Mouse (Mus musculus) lung, adult 2 months (tissue): ENCODE measurements at regions not wholly inside any gene's neighbourhood (a gene's known extent, or its start where the extent isn't known, plus 50 kb on each side); places are given as distances from the start of the nearest gene placed in this dataset.
A peak's percentile ranks its signal among the peaks of the same experiment; 100 is the strongest.

ENCODE experiments used
- DNase-seq: peaks from one replicate; pipeline ENCODE4 v3.0.0; 2022
- H3K4me1 ChIP-seq: fragments of 200-500 bp; 2 replicates; pipeline ENCODE4 v1.6.1; 2011; ENCODE audit warnings: low read length; ENCODE audit not compliant: control insufficient read depth, insufficient read depth
- H3K4me3 ChIP-seq: fragments of 200-500 bp; replicated peaks from 2 replicates; pipeline ENCODE3; 2011; ENCODE audit warnings: low read depth, mild to moderate bottlenecking, control low read depth, low read length; ENCODE audit errors: extremely low read depth
- CTCF ChIP-seq: fragments of 200-500 bp; IDR thresholded peaks from 2 replicates; pipeline ENCODE4 v1.5.1; 2011; ENCODE audit warnings: mild to moderate bottlenecking, low read length, control low read depth; ENCODE audit not compliant: insufficient read depth
- POLR2A ChIP-seq: fragments of 200-500 bp; IDR thresholded peaks from 2 replicates; pipeline ENCODE4 v1.6.1; 2011; ENCODE audit warnings: low read depth, mild to moderate bottlenecking, control low read depth, low read length, borderline replicate concordance; ENCODE audit errors: extremely low read depth
- WGBS: fragments of 180-500 bp; shearing (Covaris S2); methylation state at CpG from one replicate; pipeline ENCODE4 v1.1.7; 2018; 5-methylcytosine and 5-hydroxymethylcytosine counted together

DNA sequence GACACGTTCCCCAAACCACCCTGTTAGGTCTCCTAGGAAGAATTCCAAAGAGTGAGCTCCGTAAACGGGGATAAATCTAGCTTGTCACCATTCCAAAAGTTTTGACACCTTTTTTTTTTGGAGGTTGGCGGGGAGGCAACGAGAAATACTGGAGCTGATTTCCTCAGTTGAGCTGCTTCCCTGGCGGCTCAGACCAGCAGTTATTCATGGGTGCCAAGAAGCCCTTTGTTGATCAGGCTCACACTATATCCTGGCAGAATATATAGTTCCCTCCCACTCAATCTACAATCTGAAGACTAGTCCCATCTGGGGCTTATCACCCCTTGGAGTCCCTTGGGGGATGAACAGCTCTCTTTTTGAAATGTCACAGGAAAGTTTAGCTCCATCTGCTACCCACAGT, 77.5 kb upstream of the Tiam2 start:
- DNase-seq: no peak
- no peak for TF ChIP-seq CTCF
- TF ChIP-seq POLR2A: no peak
- 48% methylated on average over 6 of the region's 6 CpGs for WGBS
- H3K4me3 ChIP-seq: no peak overlapping the region
- no peaks in the 10 kb centered on the region for H3K4me1 ChIP-seq

DNA sequence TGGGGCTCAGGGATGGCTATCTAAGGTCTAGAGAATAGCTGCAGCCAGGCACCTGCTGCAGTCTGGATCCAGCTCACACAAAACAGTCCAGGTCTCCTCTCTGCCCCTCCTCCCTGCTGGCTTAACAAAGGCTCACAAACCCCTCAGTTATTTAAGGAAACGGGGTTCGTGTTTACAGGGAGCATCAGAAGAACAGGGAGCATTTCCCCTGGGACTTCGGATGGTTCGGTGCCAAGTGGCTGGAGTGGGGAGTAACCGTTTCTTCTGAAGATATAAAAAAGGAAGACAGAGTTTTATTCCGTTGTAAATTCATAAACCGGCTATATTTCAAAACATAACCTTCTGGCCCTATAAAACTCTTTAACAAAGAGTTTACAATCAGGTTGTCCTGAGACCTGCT, 77.1 kb upstream of the Tiam2 start:
- no peaks in the 10 kb centered on the region for H3K4me1 ChIP-seq
- no peak for DNase-seq
- no peak overlapping the region for H3K4me3 ChIP-seq
- no peak for TF ChIP-seq CTCF
- TF ChIP-seq POLR2A: no peak
- WGBS: 53% methylated on average over 7 of the region's 7 CpGs

DNA sequence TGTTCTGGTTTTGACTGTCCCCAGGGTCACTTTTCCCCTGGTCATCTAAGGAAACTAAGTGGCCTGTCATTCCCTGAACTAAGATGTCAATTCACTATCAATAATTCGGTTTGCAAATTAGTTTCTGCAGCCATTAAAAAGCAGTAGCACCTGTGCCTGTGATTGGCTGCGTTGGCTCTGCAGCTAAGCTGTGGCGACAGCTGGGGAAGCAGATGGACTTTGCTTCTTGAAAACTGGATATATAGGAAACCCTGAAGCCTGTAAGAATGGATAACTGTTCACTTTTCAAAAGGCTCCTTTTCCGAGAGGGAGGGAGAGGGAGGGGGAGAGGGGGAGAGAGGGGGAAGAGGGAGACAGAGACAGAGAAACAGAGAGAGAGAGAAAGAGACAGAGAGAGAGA, 75.2 kb upstream of the Tiam2 start:
- no peak for DNase-seq
- Histone ChIP-seq H3K4me1 (no peaks in the 10 kb centered on the region), H3K4me3 (no peak overlapping the region)
- WGBS: 96% methylated on average over 4 of the region's 4 CpGs
- no peak for TF ChIP-seq POLR2A
- no peak for TF ChIP-seq CTCF

DNA sequence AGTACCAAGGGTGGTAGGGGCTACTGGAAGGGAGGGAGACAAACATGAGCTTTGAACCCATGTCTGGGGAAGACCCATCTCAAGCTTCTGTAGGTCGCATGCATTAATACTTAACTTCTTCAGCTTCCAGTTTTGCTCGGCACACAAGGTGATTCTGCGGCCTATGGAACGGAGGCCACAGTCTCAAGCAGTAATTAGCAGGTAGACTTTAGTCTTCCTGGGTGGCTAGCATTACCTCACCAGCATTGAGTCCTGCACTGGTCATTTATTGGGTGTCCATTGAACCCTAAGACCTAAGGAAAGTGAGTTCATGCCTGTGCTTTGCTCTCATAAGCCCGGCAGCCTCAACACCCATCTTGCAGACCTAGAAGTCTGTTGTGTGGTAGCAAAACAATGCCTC, 74.4 kb upstream of the Tiam2 start:
- WGBS: 95% methylated on average over 5 of the region's 5 CpGs
- Histone ChIP-seq H3K4me3 (no peak overlapping the region), H3K4me1 (no peaks in the 10 kb centered on the region)
- DNase-seq: no peak
- TF ChIP-seq POLR2A (no peak), CTCF (no peak)

DNA sequence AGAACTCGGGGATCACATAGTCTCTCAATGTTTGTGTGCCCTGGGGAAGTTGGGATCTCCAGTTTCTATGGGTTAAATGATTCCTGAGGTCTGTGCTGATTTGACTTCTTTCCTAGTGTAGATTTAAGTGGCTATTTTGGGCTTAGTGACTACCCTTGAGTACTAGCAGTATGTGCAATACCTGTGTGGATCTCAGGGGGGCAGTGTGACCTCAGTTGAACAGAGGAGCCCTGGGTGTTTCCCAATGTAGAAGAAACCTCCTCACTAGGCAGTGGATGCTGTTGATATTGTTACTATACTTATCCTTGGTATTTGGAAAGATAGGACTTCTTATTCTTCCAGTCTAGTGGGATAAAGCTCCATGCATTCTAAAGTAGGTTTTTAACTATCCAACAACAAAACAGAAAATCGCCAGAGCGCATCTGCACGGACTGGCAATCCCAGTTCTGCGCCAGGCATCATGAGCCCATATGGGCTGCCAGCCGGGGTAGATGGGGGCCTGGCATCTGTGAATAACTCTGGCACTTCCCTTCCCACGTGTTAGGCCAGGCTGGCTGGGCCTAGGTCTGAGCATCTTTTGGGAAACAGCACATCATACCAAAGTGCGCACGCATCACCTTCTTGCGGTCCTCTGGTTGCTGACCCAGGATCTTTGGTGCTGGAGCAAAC, 72.7 kb upstream of the Tiam2 start:
- WGBS: 92% methylated on average over 10 of the region's 10 CpGs
- no peaks in the 10 kb centered on the region for H3K4me1 ChIP-seq
- peak; percentile 25 for DNase-seq
- no peak overlapping the region for H3K4me3 ChIP-seq
- TF ChIP-seq POLR2A (no peak), CTCF (no peak)

DNA sequence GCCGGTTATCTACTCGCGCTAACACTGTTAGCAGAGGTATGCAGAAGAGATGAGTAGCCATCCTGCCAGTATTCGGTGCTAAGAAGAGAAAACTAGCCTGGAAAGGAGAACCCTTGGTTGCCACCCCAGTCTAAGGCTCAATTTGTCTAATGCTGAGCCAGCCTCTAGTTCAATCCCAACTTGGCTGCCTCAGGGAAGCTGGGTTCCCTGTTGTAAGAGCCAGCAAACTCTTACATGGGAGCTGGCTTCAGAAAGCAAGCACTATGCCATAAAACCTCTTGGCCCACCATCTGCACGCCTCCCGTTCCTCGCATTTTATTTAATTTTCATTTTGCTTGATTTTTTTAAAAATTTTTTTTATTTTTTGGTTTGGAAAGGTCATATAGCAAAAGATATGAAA, 69.6 kb upstream of the Tiam2 start:
- H3K4me3 ChIP-seq: no peak overlapping the region
- no peaks in the 10 kb centered on the region for H3K4me1 ChIP-seq
- TF ChIP-seq CTCF (no peak), POLR2A (no peak)
- 95% methylated on average over 7 of the region's 7 CpGs for WGBS
- DNase-seq: no peak

DNA sequence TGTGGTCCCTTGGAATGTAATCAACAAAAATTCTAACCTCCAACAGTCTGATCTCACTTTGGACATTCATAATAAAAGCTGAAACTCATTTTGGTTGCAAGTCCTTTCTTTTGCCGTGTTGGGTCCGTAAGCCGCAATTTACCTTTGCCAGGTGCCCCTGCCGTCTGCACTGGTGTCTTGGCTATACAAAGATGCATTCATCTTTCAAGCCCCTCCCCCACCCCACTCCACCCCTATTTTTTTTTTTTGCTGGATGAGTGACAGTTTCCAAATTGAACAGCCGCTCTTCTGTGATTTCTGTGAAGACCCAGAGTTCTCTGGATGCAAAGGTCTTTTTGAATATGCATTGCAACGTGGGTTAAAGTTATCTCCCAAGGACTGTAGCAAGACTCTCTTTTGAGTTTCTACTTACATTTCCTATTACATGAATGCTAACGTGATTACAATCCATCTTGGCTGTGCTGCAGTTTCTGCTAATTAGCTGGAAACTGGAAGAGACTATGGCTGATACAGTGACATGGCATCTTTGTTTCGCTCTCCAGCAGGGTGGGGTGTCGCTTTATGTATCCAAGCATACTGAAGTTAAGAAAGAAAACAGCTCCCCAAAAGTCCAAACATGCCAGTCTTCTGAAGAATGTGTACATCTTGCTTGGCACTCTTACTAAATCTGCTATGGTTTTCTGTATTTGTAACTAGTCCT, 67.4 kb upstream of the Tiam2 start:
- no peak for DNase-seq
- H3K4me1 ChIP-seq: no peaks in the 10 kb centered on the region
- no peak overlapping the region for H3K4me3 ChIP-seq
- 79% methylated on average over 9 of the region's 9 CpGs for WGBS
- TF ChIP-seq CTCF: no peak
- no peak for TF ChIP-seq POLR2A

DNA sequence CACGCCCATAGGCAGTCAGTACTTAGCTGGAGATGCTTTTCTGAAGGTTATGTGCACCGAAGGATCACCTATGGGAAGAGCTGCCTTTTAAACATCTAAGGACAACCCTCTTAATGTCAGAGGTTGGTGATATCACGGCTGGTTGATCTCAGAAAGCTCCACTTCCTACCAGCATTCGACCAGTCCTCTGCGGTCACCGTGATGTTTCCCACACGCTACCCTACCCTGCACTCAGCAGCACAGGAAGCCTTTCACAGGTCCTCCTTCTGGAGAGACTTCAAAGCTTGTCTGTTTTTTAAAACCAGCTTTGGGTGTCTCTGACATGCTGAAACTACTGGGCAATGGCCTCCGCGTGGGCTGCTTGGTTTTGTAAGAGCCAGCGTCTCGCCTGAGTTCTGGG, 65.6 kb upstream of the Tiam2 start:
- DNase-seq: no peak
- whole genome bisulfite sequencing: 89% methylated on average over 11 of the region's 11 CpGs
- H3K4me3 ChIP-seq: no peak overlapping the region

DNA sequence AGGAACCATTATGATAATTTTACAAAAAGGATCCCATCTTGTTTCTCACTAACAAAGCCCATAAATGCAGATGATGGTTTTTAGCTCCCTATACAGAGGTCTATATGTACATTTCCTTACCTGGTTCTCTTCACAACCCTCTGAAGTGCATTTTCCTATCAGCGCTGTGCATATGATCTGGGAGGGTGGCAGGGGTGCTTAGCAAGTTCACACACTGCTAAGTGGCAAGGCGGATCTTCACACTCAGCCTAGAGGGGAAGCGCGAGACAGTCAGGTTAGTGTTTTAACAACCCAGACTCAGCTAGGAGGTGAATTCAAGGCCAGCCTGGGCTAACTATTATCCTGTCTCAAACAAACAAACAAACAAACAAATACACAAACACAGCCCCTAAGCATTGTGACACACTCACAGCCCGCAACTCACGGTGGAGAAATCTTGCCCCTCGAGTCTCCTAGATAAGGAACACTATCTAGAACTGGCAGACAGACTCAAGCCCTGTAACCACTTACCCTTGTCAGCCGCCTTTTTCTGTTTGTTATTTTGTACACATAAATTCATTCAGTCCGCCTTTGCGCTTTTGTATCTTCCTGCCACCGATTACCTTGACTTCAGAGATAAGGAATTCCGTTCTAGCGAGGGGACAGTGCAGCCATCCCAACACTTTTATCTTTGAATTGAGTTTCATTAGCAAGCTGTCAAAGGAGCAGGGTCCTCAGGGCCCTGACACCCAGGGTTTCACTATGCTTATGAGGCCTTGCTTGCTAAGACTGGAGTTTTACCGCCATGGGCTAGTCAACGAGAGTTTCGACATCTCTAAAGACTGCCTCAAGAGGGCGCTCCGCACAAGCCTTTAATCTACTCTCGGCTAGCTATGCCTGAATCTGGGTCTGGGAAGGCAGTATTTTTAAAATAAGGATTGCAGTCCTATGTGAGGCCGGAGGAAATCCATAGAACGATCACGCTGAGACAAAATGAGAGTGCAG, 53.0 kb upstream of the Tiam2 start:
- TF ChIP-seq POLR2A (no peak), CTCF (peak; percentile 70)
- 46% methylated on average over 22 of the region's 22 CpGs for WGBS
- Histone ChIP-seq H3K4me1 (no peaks in the 10 kb centered on the region), H3K4me3 (no peak overlapping the region)
- peak; percentile 73 for DNase-seq

More for the DNA sequence above, 65.6 kb upstream of the Tiam2 start:
- H3K4me1 ChIP-seq: no peaks in the 10 kb centered on the region
- TF ChIP-seq POLR2A: no peak
- TF ChIP-seq CTCF: no peak
